Mouse (Mus musculus) lung, embryonic 14.5 days (tissue): ENCODE measurements around the gene Sec16b. TPM values are rescaled to one million over a fixed set of nuclear protein-coding genes. Genes with fewer than 3 reads are reported as not detected.

ENCODE experiments used
- ATAC-seq: fragments of 200-750 bp; cut with Nextera tagmentation; 2 replicates; pipeline ENCODE4 v1.8.0; 2017; ENCODE audit warnings: mild to moderate bottlenecking, moderate TSS enrichment, moderate library complexity; ENCODE audit not compliant: insufficient read depth
- DNase-seq: peaks from one replicate; pipeline ENCODE4 v3.0.0-alpha.2; 2015
- H3K27ac ChIP-seq: fragments of 300-500 bp; sonication (generic); 2 replicates; pipeline ENCODE4 v1.5.1; 2014; ENCODE audit warnings: low read depth, mild to moderate bottlenecking, moderate library complexity
- H3K27me3 ChIP-seq: fragments of 300-500 bp; sonication (generic); 2 replicates; pipeline ENCODE4 v1.6.1; 2014; ENCODE audit warnings: low read length, control low read depth; ENCODE audit not compliant: insufficient read depth
- H3K36me3 ChIP-seq: fragments of 300-500 bp; sonication (generic); 2 replicates; pipeline ENCODE4 v1.6.1; 2014; ENCODE audit warnings: control low read depth; ENCODE audit not compliant: insufficient read depth
- H3K4me1 ChIP-seq: fragments of 300-500 bp; sonication (generic); 2 replicates; pipeline ENCODE4 v1.6.1; 2014; ENCODE audit warnings: antibody characterized with exemption, control low read depth; ENCODE audit not compliant: insufficient read depth
- H3K4me2 ChIP-seq: fragments of 300-500 bp; sonication (generic); 2 replicates; pipeline ENCODE4 v1.6.1; 2014; ENCODE audit warnings: mild to moderate bottlenecking
- H3K4me3 ChIP-seq: fragments of 300-500 bp; sonication (generic); 2 replicates; pipeline ENCODE4 v1.5.1; 2014; ENCODE audit warnings: low read depth, low read length
- H3K9ac ChIP-seq: fragments of 300-500 bp; sonication (generic); 2 replicates; pipeline ENCODE4 v1.6.1; 2014
- H3K9me3 ChIP-seq: fragments of 300-500 bp; sonication (generic); 2 replicates; pipeline ENCODE4 v1.6.1; 2016; ENCODE audit warnings: low read depth, low read length, control low read depth
- CTCF ChIP-seq: IDR thresholded peaks from 2 replicates; pipeline ENCODE4 v1.5.1; 2016; ENCODE audit warnings: antibody characterized with exemption, low read depth
- WGBS: fragments of 180-500 bp; shearing (Covaris S2); extraction: QIAGEN DNeasy Blood & Tissue Kit; methylation state at CpG from one replicate; pipeline ENCODE4 v1.1.7; 2014; 5-methylcytosine and 5-hydroxymethylcytosine counted together
- polyA plus RNA-seq: library from polyadenylated mRNA; unstranded; fragments of >200 nt; fragmentation: Nextera tagmentation; extraction: Ambion mirVana; gene quantifications from 2 replicates; pipeline ENCODE4 v1.2.1, GENCODE M21; 2014

The Sec16b gene
- polyA plus RNA-seq, 1 experiment from 2014 or later, result 3.3 TPM

DNA sequence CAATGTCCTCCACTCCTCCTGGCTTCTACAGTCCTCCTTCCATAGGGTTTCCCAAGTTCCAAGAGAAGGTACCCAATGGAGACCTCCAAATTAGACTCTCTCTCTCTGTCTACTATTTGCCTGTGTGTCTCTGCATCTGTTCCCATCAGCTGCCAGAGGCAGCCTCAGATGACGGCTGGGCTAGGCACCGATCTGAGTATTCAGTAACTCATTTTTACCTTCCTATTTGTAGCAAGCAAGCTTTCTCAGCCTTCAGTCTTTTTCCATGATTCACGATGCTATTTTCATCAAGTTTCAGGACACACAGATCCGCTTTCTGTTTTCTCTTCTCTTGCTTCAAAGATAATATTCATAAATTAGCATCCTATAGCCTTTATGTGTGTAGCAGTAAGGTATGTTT is 22.4 kb upstream of the Sec16b start:
- no peak for DNase-seq
- ATAC-seq, result no peak
- TF ChIP-seq CTCF, result no peak
- no peaks in the 10 kb centered on the region for H3K4me1 ChIP-seq
- H3K9ac ChIP-seq, result no peak overlapping the region
- H3K27ac ChIP-seq, result no peak overlapping the region
- no peak overlapping the region for H3K4me3 ChIP-seq
- H3K4me2 ChIP-seq, result no peak overlapping the region
- no peaks in the 10 kb centered on the region for H3K27me3 ChIP-seq
- H3K9me3 ChIP-seq, result no peaks in the 10 kb centered on the region
- H3K36me3 ChIP-seq, result no peaks in the 10 kb centered on the region
- WGBS, result 88% methylated on average over 4 of the region's 4 CpGs

GRCm38 (mm10) chr1:157500657-157501056 is 5.9 kb upstream of the Sec16b start:
- no peak for TF ChIP-seq CTCF
- DNase-seq (no peak), ATAC-seq (0 out of 2 replicates have a peak, but pooled peaks have one; percentile 24)
- Histone ChIP-seq H3K4me3 (no peak overlapping the region), H3K4me2 (no peak overlapping the region), H3K9me3 (no peaks in the 10 kb centered on the region), H3K27ac (no peak overlapping the region), H3K9ac (no peak overlapping the region), H3K27me3 (no peaks in the 10 kb centered on the region), H3K36me3 (no peaks in the 10 kb centered on the region), H3K4me1 (no peaks in the 10 kb centered on the region)
- 69% methylated on average over 1 of the region's 1 CpGs for WGBS

- DNase-seq (no peak), ATAC-seq (no peak)
- Histone ChIP-seq H3K4me3 (no peak overlapping the region), H3K9me3 (no peaks in the 10 kb centered on the region), H3K27ac (no peak overlapping the region), H3K4me1 (no peaks in the 10 kb centered on the region), H3K9ac (no peak overlapping the region), H3K27me3 (no peaks in the 10 kb centered on the region), H3K36me3 (no peaks in the 10 kb centered on the region), H3K4me2 (no peak overlapping the region)
- TF ChIP-seq CTCF, result no peak
- 83% methylated on average over 6 of the region's 6 CpGs for WGBS
Observed at GRCm38 (mm10) chr1:157501352-157501945, 5.1 kb upstream of the Sec16b start.

DNA sequence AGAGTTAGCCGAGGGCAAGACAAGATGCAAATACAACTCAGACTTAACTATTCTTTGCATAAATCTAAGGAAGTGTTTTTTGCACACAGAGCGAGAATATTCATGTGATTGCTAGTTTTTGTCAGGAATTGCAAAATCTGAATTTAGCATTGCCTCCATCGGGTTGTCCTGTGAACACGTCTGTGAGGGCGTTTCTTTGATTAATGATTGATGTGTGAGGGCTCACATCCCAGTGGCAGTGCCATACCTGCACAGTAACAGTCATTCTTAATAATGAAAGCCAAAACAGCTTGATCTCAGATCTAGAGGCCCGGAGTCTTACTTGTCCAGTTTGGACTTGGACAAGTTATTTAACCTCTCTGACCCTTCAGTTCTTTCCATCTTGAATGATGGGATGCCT is 3.5 kb upstream of the Sec16b start:
- Histone ChIP-seq H3K4me3 (no peak overlapping the region), H3K27me3 (no peaks in the 10 kb centered on the region), H3K4me2 (no peak overlapping the region), H3K4me1 (no peaks in the 10 kb centered on the region), H3K27ac (no peak overlapping the region), H3K9ac (no peak overlapping the region), H3K36me3 (no peaks in the 10 kb centered on the region), H3K9me3 (no peaks in the 10 kb centered on the region)
- TF ChIP-seq CTCF, result no peak
- no peak for DNase-seq
- ATAC-seq, result no peak
- WGBS, result 69% methylated on average over 6 of the region's 6 CpGs

DNA sequence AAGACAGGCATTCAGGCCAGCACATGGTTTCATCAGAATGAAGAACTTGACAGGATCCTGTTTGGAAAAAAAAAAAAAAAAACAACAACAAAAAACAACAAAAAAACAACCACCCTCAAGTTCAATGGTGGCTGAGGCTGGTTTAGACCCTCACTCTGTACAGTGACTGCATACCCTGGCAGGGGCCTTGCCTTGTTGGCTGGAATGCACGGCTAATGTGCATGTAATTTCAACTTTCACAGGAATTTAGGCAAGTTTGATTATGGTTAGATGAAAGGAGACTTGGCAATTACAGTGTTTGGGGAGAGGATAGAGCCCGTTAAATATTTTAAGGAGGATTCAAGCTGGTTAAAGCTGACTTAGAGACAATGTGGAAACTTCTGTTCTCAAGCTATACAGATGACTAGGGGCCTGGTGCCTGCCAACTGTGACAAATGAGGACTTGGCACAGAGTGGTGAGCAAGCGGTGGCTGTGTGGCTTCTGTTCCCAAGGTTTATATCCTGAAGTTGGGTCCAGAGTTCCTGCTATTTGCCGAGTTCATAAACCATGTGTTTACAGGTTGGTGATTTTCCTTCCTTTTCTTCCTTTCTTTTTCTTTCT is 567 bp downstream of the Sec16b start:
- Histone ChIP-seq H3K27me3 (no peaks in the 10 kb centered on the region), H3K9me3 (no peaks in the 10 kb centered on the region), H3K4me2 (peak overlapping the region; percentile 29), H3K4me3 (no peak overlapping the region), H3K9ac (no peak overlapping the region), H3K27ac (peak overlapping the region; percentile 31; the same call in 1 of the 2 replicates), H3K4me1 (no peaks in the 10 kb centered on the region), H3K36me3 (no peaks in the 10 kb centered on the region)
- TF ChIP-seq CTCF, result no peak
- DNase-seq, result peak; percentile 37
- no peak for ATAC-seq
- WGBS, result 39% methylated on average over 4 of the region's 4 CpGs

DNA sequence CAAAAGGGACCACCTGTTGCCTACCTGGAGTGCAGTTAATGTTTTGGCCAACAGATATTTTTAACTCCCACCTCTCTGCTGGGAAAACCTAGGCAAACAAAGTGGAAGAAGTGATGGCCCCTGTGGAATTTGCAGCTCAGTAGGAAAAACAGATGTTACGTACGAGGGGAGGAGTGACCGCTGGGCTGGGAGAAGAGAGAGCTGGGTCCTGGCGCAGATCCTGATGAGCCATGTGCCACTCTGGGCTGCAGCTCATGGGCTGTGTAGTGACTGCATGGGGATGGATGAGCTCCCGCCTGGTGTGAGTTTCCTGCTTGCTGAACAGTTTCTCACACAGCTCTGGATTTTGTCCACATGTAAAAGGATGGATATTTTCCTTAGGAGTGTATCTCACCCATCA is 1.3 kb downstream of the Sec16b start:
- no peaks in the 10 kb centered on the region for H3K4me1 ChIP-seq
- H3K9ac ChIP-seq, result no peak overlapping the region
- H3K4me3 ChIP-seq, result no peak overlapping the region
- H3K9me3 ChIP-seq, result no peaks in the 10 kb centered on the region
- H3K27ac ChIP-seq, result no peak overlapping the region
- ATAC-seq, result peak; percentile 64; the same call in 1 of the 2 replicates
- TF ChIP-seq CTCF, result no peak
- WGBS, result 26% methylated on average over 5 of the region's 5 CpGs
- no peaks in the 10 kb centered on the region for H3K36me3 ChIP-seq
- H3K27me3 ChIP-seq, result no peaks in the 10 kb centered on the region
- peak; percentile 52 for DNase-seq
- H3K4me2 ChIP-seq, result no peak overlapping the region; the same call in 1 of the 2 replicates

GRCm38 (mm10) chr1:157512690-157513448 is 6.3 kb downstream of the Sec16b start:
- 0 out of 2 replicates have a peak, but pooled peaks have one; percentile 39 for ATAC-seq
- Histone ChIP-seq H3K9me3 (no peaks in the 10 kb centered on the region), H3K9ac (no peak overlapping the region), H3K4me2 (0 out of 2 replicates have a peak overlapping the region, but pooled peaks have one; percentile 12), H3K4me1 (no peaks in the 10 kb centered on the region), H3K4me3 (no peak overlapping the region), H3K27me3 (no peaks in the 10 kb centered on the region), H3K27ac (peak overlapping the region; percentile 3; the same call in 1 of the 2 replicates), H3K36me3 (no peaks in the 10 kb centered on the region)
- no peak for TF ChIP-seq CTCF
- WGBS, result 45% methylated on average over 11 of the region's 11 CpGs
- peak; percentile 33 for DNase-seq
